Mouse (Mus musculus) midbrain, embryonic 11.5 days (tissue): Measurements from ENCODE around the gene Got2. TPM values are rescaled to one million over a fixed set of nuclear protein-coding genes. Genes with fewer than 3 reads are reported as not detected.

Experiments used
- ATAC-seq: fragments of 200-750 bp; cut with Nextera tagmentation; 2 replicates; pipeline ENCODE4 v1.8.0; 2017; ENCODE audit warnings: moderate TSS enrichment, moderate library complexity; ENCODE audit not compliant: low FRiP score
- DNase-seq: peaks from one replicate; pipeline ENCODE4 v3.0.0; 2015; ENCODE audit warnings: low spot score; ENCODE audit errors: missing footprints
- H3K27ac ChIP-seq: fragments of 300-500 bp; sonication (generic); 2 replicates; pipeline ENCODE4 v1.5.1; 2014; ENCODE audit warnings: low read depth, low read length
- H3K27me3 ChIP-seq: fragments of 300-500 bp; sonication (generic); 2 replicates; pipeline ENCODE4 v1.6.1; 2014; ENCODE audit warnings: mild to moderate bottlenecking, low read length, moderate library complexity, mixed read lengths; ENCODE audit not compliant: control insufficient read depth, insufficient read depth
- H3K36me3 ChIP-seq: fragments of 300-500 bp; sonication (generic); 2 replicates; pipeline ENCODE4 v1.6.1; 2014; ENCODE audit warnings: mild to moderate bottlenecking, low read length, moderate library complexity, mixed read lengths; ENCODE audit not compliant: control insufficient read depth, insufficient read depth
- H3K4me1 ChIP-seq: fragments of 300-500 bp; sonication (generic); 2 replicates; pipeline ENCODE4 v1.6.1; 2014; ENCODE audit warnings: low read length; ENCODE audit not compliant: control insufficient read depth, insufficient read depth
- H3K4me2 ChIP-seq: fragments of 300-500 bp; sonication (generic); 2 replicates; pipeline ENCODE4 v1.6.1; 2014; ENCODE audit warnings: mild to moderate bottlenecking, moderate library complexity
- H3K4me3 ChIP-seq: fragments of 300-500 bp; sonication (generic); 2 replicates; pipeline ENCODE4 v1.5.1; 2014; ENCODE audit warnings: low read depth, low read length
- H3K9ac ChIP-seq: fragments of 300-500 bp; sonication (generic); 2 replicates; pipeline ENCODE4 v1.6.1; 2014; ENCODE audit warnings: low read length
- H3K9me3 ChIP-seq: fragments of 300-500 bp; sonication (generic); 2 replicates; pipeline ENCODE4 v1.6.1; 2016; ENCODE audit warnings: low read length; ENCODE audit not compliant: control insufficient read depth
- WGBS: fragments of 180-500 bp; shearing (Covaris S2); extraction: QIAGEN DNeasy Blood & Tissue Kit; methylation state at CpG from one replicate; pipeline ENCODE4 v1.1.7; 2014; 5-methylcytosine and 5-hydroxymethylcytosine counted together
- polyA plus RNA-seq: library from polyadenylated mRNA; unstranded; fragments of >200 nt; fragmentation: Nextera tagmentation; extraction: Ambion mirVana; gene quantifications from 2 replicates; pipeline ENCODE4 v1.2.1, GENCODE M21; 2014

The Got2 gene
- polyA plus RNA-seq, 1 experiment from 2014 or later: 88.6 TPM

GRCm38 (mm10) chr8:95817597-95817996 lies 70.8 kb downstream of the Got2 start:
- Histone ChIP-seq H3K36me3 (no peaks in the 10 kb centered on the region), H3K4me2 (no peak overlapping the region), H3K4me3 (no peak overlapping the region), H3K9ac (no peak overlapping the region), H3K4me1 (no peaks in the 10 kb centered on the region), H3K27me3 (no peaks in the 10 kb centered on the region), H3K9me3 (no peaks in the 10 kb centered on the region), H3K27ac (no peak overlapping the region)
- DNase-seq: no peak
- ATAC-seq: no peak
- 61% methylated on average over 3 of the region's 3 CpGs for WGBS

GRCm38 (mm10) chr8:95816044-95816708 lies 72.2 kb downstream of the Got2 start:
- 51% methylated on average over 6 of the region's 6 CpGs for WGBS
- DNase-seq (peak; percentile 26), ATAC-seq (no peak)
- no peaks in the 10 kb centered on the region for H3K36me3 ChIP-seq
- no peaks in the 10 kb centered on the region for H3K9me3 ChIP-seq
- H3K4me2 ChIP-seq: no peak overlapping the region
- no peak overlapping the region for H3K9ac ChIP-seq
- H3K4me3 ChIP-seq: no peak overlapping the region
- no peaks in the 10 kb centered on the region for H3K4me1 ChIP-seq
- no peak overlapping the region for H3K27ac ChIP-seq
- H3K27me3 ChIP-seq: no peaks in the 10 kb centered on the region

Other genes starting within 250 kb of the Got2 start
- 45.5 and 46.7 TPM in 2 replicates for gene Ndrg4, start 211.6 kb downstream of the Got2 start, polyA plus RNA-seq
- gene Setd6, start 172.7 kb downstream of the Got2 start, polyA plus RNA-seq: 20.8 and 24.2 TPM in 2 replicates
- gene Cnot1, start 81.1 kb downstream of the Got2 start, polyA plus RNA-seq: 109 and 111 TPM in 2 replicates
- 398 and 408 TPM in 2 replicates for gene Sap18b, start 63.2 kb downstream of the Got2 start, polyA plus RNA-seq
- 16.5 and 17.2 TPM in 2 replicates for gene Slc38a7, start 35.0 kb downstream of the Got2 start, polyA plus RNA-seq